Comparison of ENCODE assay signal across 9 mouse cellular contexts in genomic region chr11:77967114-77967513, GRCm38 (mm10). TPM values are rescaled to one million over a fixed set of nuclear protein-coding genes. Genes with fewer than 3 reads are reported as not detected.
DNase-seq lines count a peak whose midpoint lies in the region; ATAC-seq and TF ChIP-seq lines count a peak whose summit lies in the region.
"Had no signal": no experiment of that assay in that cellular context is flagged by ENCODE, and none has a peak within 500 bp of the region (broad histone marks: within the 10 kb centered on the region; RNA-seq: fewer than 3 reads in every experiment).

No protein-coding gene starts in this region.

- TF ChIP-seq POLR2A in thymus, adult 2 months (IDR thresholded peaks at IDR 0.05; ENCODE audit: control insufficient read depth, extremely low read depth, insufficient read depth, low read length, poor library complexity) = no peak

- peaks cover 6% of the 10 kb centered on the region; the same call in 1 of the 2 replicates for H3K27me3 ChIP-seq in kidney, embryonic 16.5 days (ENCODE audit: insufficient read depth, low read length)
- H3K27me3 ChIP-seq in embryonic facial prominence, embryonic 10.5 days (replicated peaks; ENCODE audit: low read depth, poor library complexity, severe bottlenecking) = peaks cover 43% of the 10 kb centered on the region
- peaks cover 18% of the 10 kb centered on the region for H3K27me3 ChIP-seq in neural tube, embryonic 11.5 days (ENCODE audit: control insufficient read depth, insufficient read depth, low read length)
- H3K27me3 ChIP-seq in thymus, adult 2 months (ENCODE audit: control insufficient read depth, insufficient read depth, low read length) = no peaks in the 10 kb centered on the region

- H3K27ac ChIP-seq in kidney, embryonic 16.5 days (ENCODE audit: low read length) = no peak overlapping the region
- no peak overlapping the region for H3K27ac ChIP-seq in embryonic facial prominence, embryonic 10.5 days (replicated peaks)
- no peak overlapping the region for H3K27ac ChIP-seq in neural tube, embryonic 11.5 days (ENCODE audit: low read depth, low read length)
- no peak overlapping the region for H3K27ac ChIP-seq in thymus, adult 2 months (ENCODE audit: control insufficient read depth, insufficient read depth, low read length)
- H3K27ac ChIP-seq: macrophage had no signal

- intact Hi-C loops in heart, postnatal 36 days (cut with DNase I) = loop anchor here (1.0 to 2.0 kb wide), 2 partner anchors 140 to 230 kb away; no protein-coding TSS in a partner anchor
- intact Hi-C loops in left cerebral cortex, postnatal 25 days (cut with DNase I) = loop anchor here (1.0 kb wide), 1 partner anchor 140 kb away; no protein-coding TSS in a partner anchor

- TF ChIP-seq CTCF in thymus, adult 2 months (IDR thresholded peaks at IDR 0.05; ENCODE audit: borderline replicate concordance, control insufficient read depth, extremely low read depth, insufficient read depth, low read length, poor library complexity) = no peak

- peaks cover 11% of the 10 kb centered on the region for H3K4me1 ChIP-seq in kidney, embryonic 16.5 days (ENCODE audit: insufficient read depth, low read length)
- H3K4me1 ChIP-seq in embryonic facial prominence, embryonic 10.5 days = peaks cover 26% of the 10 kb centered on the region
- peaks cover 14% of the 10 kb centered on the region for H3K4me1 ChIP-seq in neural tube, embryonic 11.5 days (ENCODE audit: control insufficient read depth, insufficient read depth, low read length)
- no peaks in the 10 kb centered on the region for H3K4me1 ChIP-seq in thymus, adult 2 months (replicated peaks; ENCODE audit: control insufficient read depth, insufficient read depth, low read length)

- H3K9me3 ChIP-seq in kidney, embryonic 16.5 days (ENCODE audit: low read length) = no peaks in the 10 kb centered on the region
- no peaks in the 10 kb centered on the region for H3K9me3 ChIP-seq in embryonic facial prominence, embryonic 10.5 days
- H3K9me3 ChIP-seq in neural tube, embryonic 11.5 days (ENCODE audit: control insufficient read depth, low read length) = no peaks in the 10 kb centered on the region

- H3K4me3 ChIP-seq in kidney, embryonic 16.5 days (ENCODE audit: low read length) = no peak overlapping the region
- no peak overlapping the region for H3K4me3 ChIP-seq in embryonic facial prominence, embryonic 10.5 days
- H3K4me3 ChIP-seq in neural tube, embryonic 11.5 days (ENCODE audit: low read depth, low read length) = no peak overlapping the region
- no peak overlapping the region for H3K4me3 ChIP-seq in thymus, adult 2 months (ENCODE audit: control insufficient read depth, insufficient read depth, low read length)

- no peak; the same call in 1 of the 2 replicates for ATAC-seq in kidney, embryonic 16.5 days (ENCODE audit: low FRiP score, low TSS enrichment)
- ATAC-seq in neural tube, embryonic 11.5 days (ENCODE audit: insufficient read depth, low FRiP score, low TSS enrichment) = no peak

- peak; percentile 58 for DNase-seq in kidney, adult 11 months
- DNase-seq in adrenal gland, adult 2 months = peak; percentile 75
- peak; percentile 76 for DNase-seq in embryonic facial prominence, embryonic 10.5 days (ENCODE audit: low spot score)
- DNase-seq in heart, postnatal 36 days = peak; percentile 79 to 81
- DNase-seq in left cerebral cortex, postnatal 25 days (ENCODE audit: low spot score in 2 of 2) = peak; percentile 80 to 86
- DNase-seq in neural tube, embryonic 11.5 days (ENCODE audit: low spot score) = peak; percentile 80
- peak; percentile 67 for DNase-seq in thymus, adult 2 months

- 2% methylated on average over 4 of the region's 4 CpGs for WGBS in kidney, embryonic 16.5 days
- WGBS in embryonic facial prominence, embryonic 10.5 days = 1% methylated on average over 4 of the region's 4 CpGs
- WGBS in neural tube, embryonic 11.5 days = under 1% methylated on average over 4 of the region's 4 CpGs
- WGBS in thymus, adult 2 months = 2% methylated on average over 4 of the region's 4 CpGs

- no peaks in the 10 kb centered on the region for H3K36me3 ChIP-seq in kidney, embryonic 16.5 days (ENCODE audit: insufficient read depth, low read length)
- no peaks in the 10 kb centered on the region for H3K36me3 ChIP-seq in embryonic facial prominence, embryonic 10.5 days (replicated peaks)
- no peaks in the 10 kb centered on the region for H3K36me3 ChIP-seq in neural tube, embryonic 11.5 days (ENCODE audit: control insufficient read depth, insufficient read depth, low read length)
- no peaks in the 10 kb centered on the region for H3K36me3 ChIP-seq in thymus, adult 2 months (ENCODE audit: control insufficient read depth, insufficient read depth, low read length)

- no peak overlapping the region for H3K9ac ChIP-seq in kidney, embryonic 16.5 days (replicated peaks; ENCODE audit: low read length)
- no peak overlapping the region for H3K9ac ChIP-seq in neural tube, embryonic 11.5 days (ENCODE audit: low read length)

- no peak overlapping the region for H3K4me2 ChIP-seq in kidney, embryonic 16.5 days (replicated peaks; ENCODE audit: low read depth, low read length)
- no peak overlapping the region for H3K4me2 ChIP-seq in neural tube, embryonic 11.5 days (ENCODE audit: low read depth)

RNA-seq across cellular contexts. Expression of gene Phf12, which starts 15.4 kb away (rescaled TPM):
- 15.9 and 16.0 TPM in 2 replicates for polyA plus RNA-seq in kidney, embryonic 16.5 days (2015; fragmentation: Nextera tagmentation; extraction: Ambion mirVana)
- total RNA-seq in adrenal gland, adult 2 months (2021) = 10 to 100 TPM; 47.1 to 53.2 TPM
- polyA plus RNA-seq in adrenal gland, adult 2 months (2012; rRNA removed) = 69.1 and 70.3 TPM in 2 replicates
- 20.5 and 21.6 TPM in 2 replicates for polyA plus RNA-seq in embryonic facial prominence, embryonic 10.5 days (2016; fragmentation: Nextera tagmentation; extraction: Ambion mirVana)
- 10 to 100 TPM; 23.2 to 31.5 TPM for total RNA-seq in heart, postnatal 36 days (2021)
- 10 to 100 TPM; 50.5 to 51.4 TPM for total RNA-seq in left cerebral cortex, postnatal 25 days (2021)
- 17.8 and 19.6 TPM in 2 replicates for polyA plus RNA-seq in neural tube, embryonic 11.5 days (2014; fragmentation: Nextera tagmentation; extraction: Ambion mirVana)
- 151 and 160 TPM in 2 replicates for polyA plus RNA-seq in thymus, adult 2 months (2012; rRNA removed)

RNA-seq across cellular contexts. Expression of gene Sez6, which starts 36.5 kb away (rescaled TPM):
- 0.19 and 0.27 TPM in 2 replicates for polyA plus RNA-seq in kidney, embryonic 16.5 days (2015; fragmentation: Nextera tagmentation; extraction: Ambion mirVana)
- 1 to 10 TPM; 2.9 to 4.4 TPM for total RNA-seq in adrenal gland, adult 2 months (2021)
- polyA plus RNA-seq in adrenal gland, adult 2 months (2012; rRNA removed) = 1.5 and 2.0 TPM in 2 replicates
- polyA plus RNA-seq in embryonic facial prominence, embryonic 10.5 days (2016; fragmentation: Nextera tagmentation; extraction: Ambion mirVana) = 2.3 and 2.5 TPM in 2 replicates
- total RNA-seq in heart, postnatal 36 days (2021) = under 1 TPM; 0.16 to 0.44 TPM
- total RNA-seq in left cerebral cortex, postnatal 25 days (2021) = 100 to 1,000 TPM; 145 to 168 TPM
- 12.4 and 13.8 TPM in 2 replicates for polyA plus RNA-seq in neural tube, embryonic 11.5 days (2014; fragmentation: Nextera tagmentation; extraction: Ambion mirVana)
- 1.1 TPM in 2 replicates for polyA plus RNA-seq in thymus, adult 2 months (2012; rRNA removed)
- polyA plus RNA-seq: macrophage had no signal
